Mouse (Mus musculus): ENCODE measurements at regions not wholly inside any gene's neighbourhood (a gene's known extent, or its start where the extent isn't known, plus 50 kb on each side); places are given as distances from the start of the nearest gene placed in this dataset.

DNA sequence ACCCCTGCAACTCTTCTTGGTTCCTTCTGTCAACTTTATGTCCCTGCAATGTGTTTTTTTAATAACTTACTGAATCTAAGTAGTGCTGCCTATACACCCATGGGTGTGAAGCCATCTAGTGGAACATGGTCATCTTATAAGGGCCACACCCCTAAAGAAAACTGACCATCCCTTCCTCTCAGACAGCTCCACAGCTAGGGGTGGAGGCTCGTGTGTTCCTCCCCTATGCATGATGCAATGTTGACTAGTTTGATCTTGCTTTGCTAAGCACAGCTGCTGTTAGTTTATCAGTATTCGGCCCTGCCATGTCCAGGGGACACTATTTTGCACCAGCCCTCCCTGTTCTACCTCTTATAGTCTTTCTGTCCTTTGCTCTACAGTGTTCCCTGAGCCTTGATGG is 142.9 kb upstream of the Teddm2 start:
- TF ChIP-seq CTCF (IDR thresholded peaks at IDR 0.05; ENCODE audit: insufficient read depth, low read length): no peak
- no peak for TF ChIP-seq POLR2A (IDR thresholded peaks at IDR 0.05; ENCODE audit: borderline replicate concordance, extremely low read depth, low read depth, low read length)
